Mouse (Mus musculus): ENCODE results near the gene Thap7. TPM values are rescaled to one million over a fixed set of nuclear protein-coding genes. Genes with fewer than 3 reads are reported as not detected.

The Thap7 gene
- polyA plus RNA-seq (2015; fragmentation: Nextera tagmentation; extraction: Ambion mirVana) = 38.8 and 39.1 TPM in 2 replicates

DNA sequence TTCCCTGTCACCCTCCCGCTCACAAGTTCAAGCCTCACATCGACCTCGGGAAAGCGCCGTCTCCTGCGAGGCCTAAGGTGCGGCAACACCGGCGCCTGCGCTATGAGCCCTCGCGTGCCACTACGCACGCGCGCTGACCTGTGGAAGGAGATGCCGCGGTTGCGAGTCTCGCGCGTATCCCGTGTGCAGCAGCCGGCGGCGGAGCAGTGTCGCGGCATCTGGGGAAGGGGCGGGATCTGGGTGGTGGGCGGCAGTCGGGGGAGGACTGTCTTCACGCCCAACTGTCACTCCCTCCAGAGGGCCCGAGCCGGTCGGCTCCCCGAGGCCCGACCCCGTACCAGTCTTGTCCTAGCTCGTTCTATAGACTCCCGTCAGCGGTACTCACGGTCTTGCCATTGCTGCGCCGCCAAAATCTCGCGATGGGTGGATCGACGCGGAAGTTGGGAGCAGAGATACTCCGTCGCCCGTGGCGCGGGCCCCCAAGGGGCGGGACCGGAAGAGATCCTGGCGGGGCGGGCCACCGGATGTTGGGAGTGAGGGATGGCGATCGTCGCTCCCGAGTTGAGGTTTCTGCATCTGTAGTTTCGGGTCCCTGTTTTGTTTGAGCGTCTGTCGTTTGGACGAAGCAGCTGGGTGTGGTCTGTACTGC is at the start of gene Thap7:
Thap7 (minus strand) TSS at position 497 of the 649 bp plus-strand sequence.

DNA sequence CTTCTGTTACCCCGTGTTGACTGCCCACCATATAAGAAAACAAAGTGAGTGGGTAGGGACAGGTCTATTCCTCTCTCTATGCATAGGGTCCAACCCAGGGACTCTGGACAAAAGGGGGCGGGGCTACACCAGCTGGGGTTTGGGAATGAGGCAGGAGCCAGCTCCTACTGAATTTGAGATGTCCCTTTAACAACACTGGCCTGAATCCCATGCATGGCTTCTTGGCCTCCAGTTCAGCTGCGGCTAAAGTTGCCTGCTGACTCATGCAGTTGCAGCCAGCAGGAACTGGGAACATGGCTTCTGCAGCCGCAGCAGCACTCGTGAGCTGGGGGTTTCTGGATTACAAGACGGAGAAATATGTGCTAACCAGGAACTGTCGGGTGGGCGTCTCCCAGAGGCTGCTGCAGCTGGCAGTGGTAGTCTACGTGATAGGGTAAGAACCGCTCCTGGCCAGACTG is 30.8 kb upstream of the Thap7 start, which contains the start of gene P2rx6:
P2rx6 (plus strand) TSS at position 135 of the 458 bp plus-strand sequence.

GRCm38 (mm10) chr16:17561128-17561750 is 30.3 kb upstream of the Thap7 start, which contains the start of gene Lrrc74b:
TSS of gene Lrrc74b (minus strand) at chr16:17561247.

GRCm38 (mm10) chr16:17508546-17509239 is 22.2 kb downstream of the Thap7 start, which contains the start of gene Lztr1:
TSS of gene Lztr1 (plus strand) at chr16:17508688.

GRCm38 (mm10) chr16:17489469-17490111 is 41.3 kb downstream of the Thap7 start, which contains the start of gene Aifm3:
TSS of gene Aifm3 (plus strand) at chr16:17489611.

Other genes starting within 250 kb of the Thap7 start
- 0.20 and 0.22 TPM in 2 replicates for gene Serpind1, start 199.8 kb downstream of the Thap7 start, polyA plus RNA-seq (2015; fragmentation: Nextera tagmentation; extraction: Ambion mirVana)
- gene Snap29, start 125.2 kb downstream of the Thap7 start, polyA plus RNA-seq (2015; fragmentation: Nextera tagmentation; extraction: Ambion mirVana) = 8.5 and 10.5 TPM in 2 replicates
- gene Pi4ka, start 124.8 kb downstream of the Thap7 start, polyA plus RNA-seq (2015; fragmentation: Nextera tagmentation; extraction: Ambion mirVana) = 16.3 and 16.5 TPM in 2 replicates
- 26.2 and 31.2 TPM in 2 replicates for gene Crkl, start 79.1 kb downstream of the Thap7 start, polyA plus RNA-seq (2015; fragmentation: Nextera tagmentation; extraction: Ambion mirVana)
- gene Aifm3, start 41.5 kb downstream of the Thap7 start, polyA plus RNA-seq (2015; fragmentation: Nextera tagmentation; extraction: Ambion mirVana) = 0.10 TPM in 1 of 2 replicates, not detected in the other
- 29.0 and 30.3 TPM in 2 replicates for gene Lztr1, start 22.4 kb downstream of the Thap7 start, polyA plus RNA-seq (2015; fragmentation: Nextera tagmentation; extraction: Ambion mirVana)
- 0.12 and 0.36 TPM in 2 replicates for gene Lrrc74b, start 30.1 kb upstream of the Thap7 start, polyA plus RNA-seq (2015; fragmentation: Nextera tagmentation; extraction: Ambion mirVana)
- gene P2rx6, start 30.7 kb upstream of the Thap7 start, polyA plus RNA-seq (2015; fragmentation: Nextera tagmentation; extraction: Ambion mirVana) = 0.31 and 0.46 TPM in 2 replicates
- 6.8 and 7.6 TPM in 2 replicates for gene Slc7a4, start 52.1 kb upstream of the Thap7 start, polyA plus RNA-seq (2015; fragmentation: Nextera tagmentation; extraction: Ambion mirVana)
- 19.3 and 19.6 TPM in 2 replicates for gene Smpd4, start 88.2 kb upstream of the Thap7 start, polyA plus RNA-seq (2015; fragmentation: Nextera tagmentation; extraction: Ambion mirVana)
- 17.1 and 17.8 TPM in 2 replicates for gene Ccdc74a, start 115.3 kb upstream of the Thap7 start, polyA plus RNA-seq (2015; fragmentation: Nextera tagmentation; extraction: Ambion mirVana)
- gene Med15, start 201.8 kb upstream of the Thap7 start, polyA plus RNA-seq (2015; fragmentation: Nextera tagmentation; extraction: Ambion mirVana) = 22.2 and 23.2 TPM in 2 replicates
- 15.6 and 18.8 TPM in 2 replicates for gene Klhl22, start 228.5 kb upstream of the Thap7 start, polyA plus RNA-seq (2015; fragmentation: Nextera tagmentation; extraction: Ambion mirVana)